Mouse (Mus musculus) kidney, postnatal 25 days (tissue): ENCODE data around the gene Gm45234.

Experiments
- DNase-seq, 2 experiments: peaks; one replicate each; pipeline ENCODE4 v3.0.0; 2021; ENCODE audit warnings: mixed read lengths in 2 of 2

Gene Gm45234

GRCm38 (mm10) chr6:124706061-124706627, 49.7 kb downstream of the Gm45234 start:
- DNase-seq, result no peak

- DNase-seq, result no peak
These were observed 51.4 kb downstream of the Gm45234 start for GRCm38 (mm10) chr6:124704417-124704816.

GRCm38 (mm10) chr6:124703789-124704188, 52.0 kb downstream of the Gm45234 start:
- peak in 1 of 2 experiments; percentile 37 for DNase-seq

- peak; percentile 72 to 84 for DNase-seq
These were observed 53.1 kb downstream of the Gm45234 start for GRCm38 (mm10) chr6:124702784-124703103.

GRCm38 (mm10) chr6:124702102-124702783, 53.6 kb downstream of the Gm45234 start:
- DNase-seq, result no peak

- DNase-seq, result peak in 1 of 2 experiments; percentile 41
These were observed 54.5 kb downstream of the Gm45234 start for GRCm38 (mm10) chr6:124701338-124701737.

GRCm38 (mm10) chr6:124699962-124700610, 55.7 kb downstream of the Gm45234 start:
- peak; percentile 62 to 85 for DNase-seq

- DNase-seq, result peak in 1 of 2 experiments; percentile 47
These were observed 56.5 kb downstream of the Gm45234 start for GRCm38 (mm10) chr6:124699366-124699765.

GRCm38 (mm10) chr6:124698751-124699150, 57.1 kb downstream of the Gm45234 start:
- DNase-seq, result no peak

- DNase-seq, result no peak
These were observed 59.2 kb downstream of the Gm45234 start for GRCm38 (mm10) chr6:124696441-124697150.

GRCm38 (mm10) chr6:124694166-124694955, 61.5 kb downstream of the Gm45234 start:
- peak; percentile 93 to 98 for DNase-seq

- peak; percentile 45 to 76 for DNase-seq
These were observed 62.4 kb downstream of the Gm45234 start for GRCm38 (mm10) chr6:124693243-124693981.

- DNase-seq, result no peak
These were observed 65.3 kb downstream of the Gm45234 start for GRCm38 (mm10) chr6:124690517-124690916.
